Mouse (Mus musculus) megakaryocyte, embryonic 14.5 days (primary cell): ENCODE measurements around the gene Ctsf. TPM values are rescaled to one million over a fixed set of nuclear protein-coding genes. Genes with fewer than 3 reads are reported as not detected.

Experiments used
- H3K27me3 ChIP-seq: replicated peaks from 2 replicates; pipeline ENCODE3; 2012; ENCODE audit warnings: inconsistent platforms
- H3K36me3 ChIP-seq: replicated peaks from 2 replicates; pipeline ENCODE3; 2012; ENCODE audit warnings: low read length, inconsistent platforms, mixed read lengths
- H3K4me1 ChIP-seq: 2 replicates; pipeline ENCODE4 v1.6.1; 2012; ENCODE audit warnings: inconsistent platforms
- H3K4me3 ChIP-seq: replicated peaks from 2 replicates; pipeline ENCODE3; 2012; ENCODE audit warnings: moderate library complexity, mild to moderate bottlenecking, inconsistent platforms
- H3K9me3 ChIP-seq: 2 replicates; pipeline ENCODE4 v1.6.1; 2012; ENCODE audit warnings: inconsistent platforms
- FLI1 ChIP-seq: IDR thresholded peaks from 2 replicates; pipeline ENCODE4 v1.6.1; 2012; ENCODE audit warnings: low read length, inconsistent platforms, mixed read lengths
- GATA1 ChIP-seq: IDR thresholded peaks from 3 replicates; pipeline ENCODE4 v1.6.1; 2012; ENCODE audit warnings: mixed read lengths, low read length, inconsistent platforms, borderline replicate concordance
- polyA plus RNA-seq: library from polyadenylated mRNA; stranded (reverse); fragments of >175 nt; gene quantifications from 2 replicates; pipeline ENCODE4 v1.2.3, GENCODE M21; 2012; ENCODE audit warnings: low replicate concordance; ENCODE audit not compliant: insufficient read depth

Gene Ctsf
- polyA plus RNA-seq, 1 experiment: 7.3 TPM

DNA sequence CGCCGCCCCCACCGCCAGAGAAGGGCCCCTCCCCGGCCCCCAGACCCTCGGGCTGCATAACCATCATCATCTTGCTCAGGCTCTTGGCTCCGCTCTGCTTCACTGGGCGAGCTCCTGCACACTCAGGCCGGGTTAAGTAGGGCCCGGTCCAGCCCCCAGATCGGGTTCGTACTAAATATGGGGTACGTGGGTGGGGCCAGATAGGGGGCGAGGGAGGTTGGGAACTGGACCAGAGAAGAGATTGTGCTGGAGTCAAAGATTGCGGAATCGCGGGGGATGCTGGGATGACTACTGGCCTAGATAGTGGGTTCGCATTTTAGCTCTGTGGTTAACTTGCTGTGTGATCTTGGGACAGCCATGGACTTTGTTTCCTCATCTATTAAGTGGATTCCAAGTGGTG is 22.9 kb downstream of the Ctsf start, which contains the start of gene Actn3:
Gene Actn3 (minus strand): TSS at position 125 of the 400 bp plus-strand sequence.
- H3K27me3 ChIP-seq: peaks cover 30% of the 10 kb centered on the region
- TF ChIP-seq FLI1: no peak
- no peak for TF ChIP-seq GATA1
- H3K36me3 ChIP-seq: peaks cover 29% of the 10 kb centered on the region
- peak within 1 kb of the TSS; percentile 99 for H3K4me3 ChIP-seq
- peaks cover 54% of the 10 kb centered on the region for H3K4me1 ChIP-seq
- H3K9me3 ChIP-seq: no peaks in the 10 kb centered on the region

DNA sequence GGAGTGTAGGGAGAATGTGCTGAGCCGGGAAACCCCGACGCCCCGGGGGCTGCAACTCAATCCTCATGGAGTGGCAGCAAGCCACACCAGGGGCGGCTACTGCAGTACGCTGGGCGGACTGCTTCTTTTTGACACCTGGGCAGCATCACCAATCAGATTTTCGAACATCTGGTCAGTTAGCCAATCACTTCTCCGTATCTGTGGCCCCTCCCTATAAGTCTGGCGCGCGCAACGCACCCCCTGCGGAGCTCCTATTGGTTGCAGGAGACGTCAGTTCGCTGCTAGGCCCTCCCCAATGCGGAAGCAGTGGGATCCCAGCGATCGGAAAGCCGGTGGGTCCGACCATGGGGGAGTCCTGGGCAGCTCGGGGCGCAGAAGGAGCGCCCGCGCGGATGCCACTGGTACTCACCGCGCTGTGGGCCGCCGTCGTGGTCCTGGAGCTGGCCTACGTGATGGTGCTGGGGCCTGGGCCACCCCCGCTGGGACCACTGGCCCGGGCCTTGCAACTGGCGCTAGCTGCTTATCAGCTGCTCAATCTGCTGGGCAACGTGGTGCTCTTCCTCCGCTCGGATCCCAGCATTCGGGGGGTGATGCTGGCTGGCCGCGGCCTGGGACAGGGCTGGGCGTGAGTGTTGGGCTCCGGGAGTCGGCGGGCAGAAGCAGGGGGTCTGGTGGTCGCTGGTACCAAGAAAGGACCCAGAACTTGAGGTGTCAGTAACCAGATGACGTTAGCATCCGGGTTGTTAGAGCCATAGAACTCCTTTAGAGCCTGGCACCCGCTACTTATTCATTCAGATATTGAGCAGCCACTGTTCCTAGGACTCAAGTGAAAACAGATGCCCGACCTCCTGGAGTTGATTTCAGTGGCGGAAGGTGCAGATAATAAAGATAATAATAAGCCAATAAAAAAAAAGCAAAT is 23.7 kb downstream of the Ctsf start, which contains the start of gene Zdhhc24:
Gene Zdhhc24 (plus strand): TSS at position 264 of the 919 bp plus-strand sequence.
- peak within 1 kb of the TSS; percentile 99 for H3K4me3 ChIP-seq
- H3K9me3 ChIP-seq: no peaks in the 10 kb centered on the region
- peaks cover 38% of the 10 kb centered on the region for H3K36me3 ChIP-seq
- peaks cover 22% of the 10 kb centered on the region for H3K27me3 ChIP-seq
- H3K4me1 ChIP-seq: peaks cover 54% of the 10 kb centered on the region
- 0 out of 3 replicates have a peak, but pooled peaks have one; percentile 52 for TF ChIP-seq GATA1
- TF ChIP-seq FLI1: no peak

DNA sequence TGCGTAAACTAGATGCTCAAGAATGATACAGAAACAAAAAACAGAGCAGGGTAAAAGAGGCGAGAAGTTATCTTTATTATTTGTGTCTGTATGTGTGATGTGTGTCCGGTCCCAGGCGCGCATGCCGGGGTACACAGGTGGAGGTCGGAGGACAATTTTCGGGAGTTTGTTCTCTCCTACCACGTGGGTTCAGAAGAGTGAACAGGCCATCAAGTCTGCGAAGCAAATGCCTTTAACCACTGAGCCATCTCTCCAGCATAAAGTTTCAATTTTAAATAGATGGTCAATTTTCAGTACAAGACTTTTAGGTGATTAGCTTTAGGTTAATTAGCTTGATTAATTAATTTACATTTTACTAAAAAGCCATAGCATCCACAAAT is 24.4 kb downstream of the Ctsf start:
- Histone ChIP-seq H3K27me3 (peaks cover 18% of the 10 kb centered on the region), H3K4me1 (peaks cover 54% of the 10 kb centered on the region), H3K9me3 (no peaks in the 10 kb centered on the region), H3K36me3 (peaks cover 45% of the 10 kb centered on the region), H3K4me3 (peak overlapping the region; percentile 99)
- no peak for TF ChIP-seq GATA1
- no peak for TF ChIP-seq FLI1

DNA sequence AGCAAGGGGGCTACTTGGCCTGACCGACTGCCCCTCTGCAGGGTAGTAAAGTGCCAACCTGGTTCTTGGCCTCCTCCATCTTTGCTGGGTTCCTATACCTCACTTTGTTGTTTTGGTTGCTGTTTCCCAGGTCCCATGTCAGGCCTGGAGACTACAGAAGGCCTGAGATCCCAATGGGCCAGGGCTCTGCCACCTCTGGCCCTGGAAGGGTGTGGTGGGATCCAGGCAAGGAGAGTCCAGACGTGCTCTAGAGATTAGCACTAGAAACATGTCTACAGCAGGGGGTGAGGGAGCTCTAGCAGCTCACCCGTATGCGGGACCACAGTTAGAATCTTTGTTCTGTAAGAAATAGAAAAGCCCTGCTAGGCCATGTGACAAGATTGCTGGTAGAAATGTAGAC is 29.0 kb downstream of the Ctsf start:
- Histone ChIP-seq H3K36me3 (peaks cover 51% of the 10 kb centered on the region), H3K9me3 (no peaks in the 10 kb centered on the region), H3K4me1 (peaks cover 32% of the 10 kb centered on the region), H3K4me3 (no peak overlapping the region), H3K27me3 (peaks cover 5% of the 10 kb centered on the region)
- TF ChIP-seq FLI1 (no peak), GATA1 (no peak)

DNA sequence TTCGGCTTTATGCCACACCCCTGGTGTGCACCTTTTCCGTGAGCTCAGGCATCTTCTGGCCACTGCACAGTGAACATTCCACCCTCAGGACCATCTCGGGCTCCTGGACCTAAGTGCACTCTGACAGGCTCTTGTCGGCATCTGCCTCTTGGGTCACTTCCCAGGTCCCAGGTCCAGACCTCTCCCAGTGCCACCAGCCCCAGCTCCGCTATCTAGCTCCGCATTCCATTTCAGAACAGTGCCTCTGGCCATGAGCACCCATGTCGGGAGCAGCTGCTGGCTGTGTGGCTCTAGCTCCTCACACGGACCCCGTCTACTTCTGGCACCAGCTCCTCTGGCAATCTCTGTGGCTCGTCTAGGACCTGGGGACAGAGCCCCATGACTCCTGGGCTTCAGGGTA is 34.9 kb downstream of the Ctsf start:
- TF ChIP-seq FLI1 (no peak), GATA1 (no peak)
- peaks cover 48% of the 10 kb centered on the region for H3K27me3 ChIP-seq
- no peaks in the 10 kb centered on the region for H3K9me3 ChIP-seq
- H3K4me3 ChIP-seq: no peak overlapping the region
- H3K36me3 ChIP-seq: peaks cover 4% of the 10 kb centered on the region
- H3K4me1 ChIP-seq: peaks cover 18% of the 10 kb centered on the region

DNA sequence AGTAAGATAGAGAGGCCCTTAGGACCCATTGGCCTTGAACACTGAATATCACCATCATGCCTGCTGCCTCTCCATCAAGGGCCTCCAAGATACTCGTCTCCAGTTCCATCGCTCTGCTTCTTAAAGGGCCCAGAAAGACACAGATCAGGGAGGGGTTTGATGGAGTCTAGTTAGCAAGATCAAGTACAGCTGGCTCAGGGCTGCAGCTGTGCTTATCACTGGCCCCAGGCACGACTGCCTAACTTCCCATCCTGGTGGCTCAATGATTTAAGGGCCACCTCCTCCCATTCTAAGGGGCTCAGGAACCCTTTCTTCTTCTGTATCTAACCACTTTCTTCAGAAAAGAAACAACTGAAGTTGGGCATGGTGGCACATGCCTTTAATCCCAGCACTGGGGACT is 36.9 kb downstream of the Ctsf start:
- TF ChIP-seq GATA1: no peak
- no peak for TF ChIP-seq FLI1
- H3K9me3 ChIP-seq: no peaks in the 10 kb centered on the region
- peaks cover 18% of the 10 kb centered on the region for H3K4me1 ChIP-seq
- no peaks in the 10 kb centered on the region for H3K36me3 ChIP-seq
- H3K4me3 ChIP-seq: no peak overlapping the region
- H3K27me3 ChIP-seq: peaks cover 57% of the 10 kb centered on the region

DNA sequence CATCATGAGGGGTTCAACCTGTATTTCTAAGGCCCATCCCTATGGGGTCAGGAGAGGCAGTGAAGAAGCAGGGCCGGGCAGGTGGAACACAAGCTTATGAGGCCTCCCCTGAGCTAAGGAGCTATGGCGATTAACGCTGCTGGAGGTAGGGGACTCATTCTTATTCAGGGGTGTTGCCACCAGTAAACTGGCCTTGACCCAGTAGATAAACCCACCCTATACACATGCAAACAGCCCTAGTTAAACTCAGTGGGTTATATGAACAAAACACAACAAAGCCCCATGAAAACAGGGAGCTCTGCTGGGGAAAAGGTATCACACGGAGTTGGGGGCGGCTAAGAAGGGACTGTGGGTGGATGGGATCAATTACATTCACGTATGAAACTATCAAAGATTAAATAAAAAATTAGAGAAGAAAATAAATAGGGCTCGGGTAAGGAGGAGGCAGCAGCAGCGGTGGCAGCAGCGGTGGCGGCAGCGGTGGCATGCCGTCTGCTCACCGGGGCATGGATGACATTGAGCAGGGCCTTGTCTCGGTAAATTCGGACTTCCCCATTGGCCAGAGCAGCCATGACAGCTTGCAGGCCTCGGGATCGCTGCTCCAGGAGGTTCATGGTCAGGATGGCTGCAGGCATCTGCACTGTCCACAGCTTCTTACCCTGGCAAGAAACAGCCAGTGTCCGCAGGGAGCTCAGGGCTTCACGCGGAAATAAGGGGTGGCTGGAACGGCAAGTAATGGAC is 42.0 kb downstream of the Ctsf start:
- H3K4me1 ChIP-seq: peaks cover 14% of the 10 kb centered on the region
- TF ChIP-seq GATA1 (no peak), FLI1 (no peak)
- peaks cover 38% of the 10 kb centered on the region for H3K27me3 ChIP-seq
- H3K4me3 ChIP-seq: no peak overlapping the region
- H3K36me3 ChIP-seq: no peaks in the 10 kb centered on the region
- H3K9me3 ChIP-seq: no peaks in the 10 kb centered on the region

DNA sequence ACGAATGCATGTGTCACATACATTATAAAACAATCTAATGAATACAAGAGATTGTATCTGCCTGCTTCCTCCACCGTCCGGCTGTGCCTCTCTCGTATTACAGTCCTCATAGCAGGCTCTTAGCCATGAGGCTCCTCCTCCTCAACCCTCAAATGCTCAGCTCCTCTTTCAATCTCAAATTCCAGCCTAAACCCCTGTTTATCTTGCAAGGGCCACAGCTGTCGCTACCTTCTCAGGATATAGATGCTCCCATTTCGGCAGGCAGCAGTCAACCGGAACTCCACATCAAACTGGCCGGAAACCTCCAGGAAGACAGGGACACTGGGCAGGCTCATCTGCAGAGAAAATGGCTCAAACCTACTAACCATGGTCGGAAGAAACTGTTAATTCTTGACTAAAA is 44.0 kb downstream of the Ctsf start:
- Histone ChIP-seq H3K4me1 (peaks cover 3% of the 10 kb centered on the region; the same call in 1 of the 2 replicates), H3K4me3 (no peak overlapping the region), H3K27me3 (peaks cover 38% of the 10 kb centered on the region), H3K36me3 (no peaks in the 10 kb centered on the region), H3K9me3 (no peaks in the 10 kb centered on the region)
- TF ChIP-seq FLI1 (no peak), GATA1 (no peak)

DNA sequence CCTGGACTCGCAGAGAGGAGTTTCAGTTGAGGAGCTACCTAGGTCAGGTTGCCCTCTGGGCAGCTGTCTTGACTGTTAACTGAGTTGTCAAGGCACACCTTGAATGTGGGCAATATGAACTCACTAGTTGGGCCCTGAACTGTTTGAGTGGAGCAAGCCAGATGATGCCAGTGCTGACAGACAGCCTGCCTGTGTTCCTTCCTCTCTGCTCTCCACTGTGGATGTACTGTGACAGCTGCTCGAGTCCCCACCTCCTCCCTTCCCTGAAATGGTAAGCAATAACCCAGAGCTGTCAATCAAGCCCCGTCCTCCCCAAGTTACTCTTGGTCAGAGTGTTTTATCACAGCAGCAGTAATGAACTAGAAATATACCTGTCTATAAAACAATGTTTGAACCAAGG is 45.0 kb downstream of the Ctsf start:
- Histone ChIP-seq H3K4me3 (no peak overlapping the region), H3K36me3 (no peaks in the 10 kb centered on the region), H3K27me3 (peaks cover 32% of the 10 kb centered on the region), H3K4me1 (peaks cover 3% of the 10 kb centered on the region; the same call in 1 of the 2 replicates), H3K9me3 (no peaks in the 10 kb centered on the region)
- TF ChIP-seq GATA1 (no peak), FLI1 (no peak)
